Mouse (Mus musculus) lung, postnatal 0 days (tissue): ENCODE results near the gene Cpm. TPM values are rescaled to one million over a fixed set of nuclear protein-coding genes. Genes with fewer than 3 reads are reported as not detected.
"Not testable (repeated sequence)": the region's sequence is repeated elsewhere in the genome, so short reads cannot be mapped to it uniquely, and the experiment has no call there.

Experiments used
- ATAC-seq: fragments of 200-750 bp; cut with Nextera tagmentation; 2 replicates; pipeline ENCODE4 v1.8.0; 2017; ENCODE audit warnings: moderate library complexity
- DNase-seq: peaks from one replicate; pipeline ENCODE4 v3.0.0-alpha.2; 2016; ENCODE audit warnings: low spot score
- H3K27ac ChIP-seq: fragments of 300-500 bp; sonication (generic); 2 replicates; pipeline ENCODE4 v1.5.1; 2014; ENCODE audit warnings: antibody characterized with exemption, mild to moderate bottlenecking, low read length, mixed read lengths
- H3K27me3 ChIP-seq: fragments of 300-500 bp; sonication (generic); replicated peaks from 2 replicates; pipeline ENCODE4 v1.6.1; 2014; ENCODE audit warnings: low read length, mixed read lengths; ENCODE audit not compliant: insufficient read depth
- H3K36me3 ChIP-seq: fragments of 300-500 bp; sonication (generic); 2 replicates; pipeline ENCODE4 v1.6.1; 2014; ENCODE audit warnings: low read length, mixed read lengths; ENCODE audit not compliant: insufficient read depth
- H3K4me1 ChIP-seq: fragments of 300-500 bp; sonication (generic); 2 replicates; pipeline ENCODE4 v1.6.1; 2014; ENCODE audit warnings: antibody characterized with exemption, low read depth, low read length, mixed read lengths; ENCODE audit not compliant: insufficient read depth
- H3K4me2 ChIP-seq: fragments of 300-500 bp; sonication (generic); replicated peaks from 2 replicates; pipeline ENCODE4 v1.6.1; 2014; ENCODE audit warnings: low read depth, mild to moderate bottlenecking, low read length, moderate library complexity, mixed read lengths
- H3K4me3 ChIP-seq: fragments of 300-500 bp; sonication (generic); 2 replicates; pipeline ENCODE4 v1.5.1; 2014; ENCODE audit warnings: low read depth, low read length
- H3K9ac ChIP-seq: fragments of 300-500 bp; sonication (generic); replicated peaks from 2 replicates; pipeline ENCODE4 v1.6.1; 2014; ENCODE audit warnings: low read depth, mild to moderate bottlenecking
- H3K9me3 ChIP-seq: fragments of 300-500 bp; sonication (generic); 2 replicates; pipeline ENCODE4 v1.6.1; 2016; ENCODE audit warnings: low read length, mixed read lengths
- CTCF ChIP-seq: IDR thresholded peaks from 2 replicates; pipeline ENCODE4 v1.5.1; 2016; ENCODE audit warnings: antibody characterized with exemption, mild to moderate bottlenecking
- EP300 ChIP-seq: IDR thresholded peaks from 2 replicates; pipeline ENCODE4 v1.6.1; 2016; ENCODE audit warnings: antibody characterized with exemption, mild to moderate bottlenecking, control low read depth
- WGBS: fragments of 180-500 bp; shearing (Covaris S2); extraction: QIAGEN DNeasy Blood & Tissue Kit; methylation state at CpG from one replicate; pipeline ENCODE4 v1.1.7; 2014; 5-methylcytosine and 5-hydroxymethylcytosine counted together
- polyA plus RNA-seq: library from polyadenylated mRNA; unstranded; fragments of >200 nt; fragmentation: Nextera tagmentation; extraction: Ambion mirVana; gene quantifications from 2 replicates; pipeline ENCODE4 v1.2.1, GENCODE M21; 2015

The Cpm gene
- polyA plus RNA-seq, 1 experiment from 2014 or later, result 250 TPM

GRCm38 (mm10) chr10:117596165-117596735, 33.0 kb upstream of the Cpm start:
- Histone ChIP-seq H3K4me3 (no peak overlapping the region), H3K4me1 (no peaks in the 10 kb centered on the region), H3K27ac (no peak overlapping the region), H3K9ac (no peak overlapping the region), H3K4me2 (no peak overlapping the region), H3K27me3 (no peaks in the 10 kb centered on the region), H3K9me3 (no peaks in the 10 kb centered on the region), H3K36me3 (no peaks in the 10 kb centered on the region)
- DNase-seq (no peak), ATAC-seq (no peak)
- 65% methylated on average over 9 of the region's 9 CpGs for WGBS
- TF ChIP-seq CTCF, result no peak
- TF ChIP-seq EP300, result no peak

GRCm38 (mm10) chr10:117596771-117597324, 32.5 kb upstream of the Cpm start:
- WGBS, result 53% methylated on average over 5 of the region's 5 CpGs
- ATAC-seq, result no peak
- H3K27ac ChIP-seq, result no peak overlapping the region

GRCm38 (mm10) chr10:117597371-117598265, 31.7 kb upstream of the Cpm start:
- H3K9me3 ChIP-seq, H3K9ac ChIP-seq, H3K4me3 ChIP-seq, H3K36me3 ChIP-seq, DNase-seq, H3K27ac ChIP-seq, H3K4me2 ChIP-seq, H3K4me1 ChIP-seq, H3K27me3 ChIP-seq, ATAC-seq: not testable (repeated sequence)
- WGBS, result 82% methylated on average over 16 of the region's 16 CpGs

More at GRCm38 (mm10) chr10:117596771-117597324, 32.5 kb upstream of the Cpm start:
- TF ChIP-seq EP300 (no peak), CTCF (no peak)
- Histone ChIP-seq H3K4me2 (no peak overlapping the region), H3K4me1 (no peaks in the 10 kb centered on the region), H3K4me3 (no peak overlapping the region), H3K27me3 (no peaks in the 10 kb centered on the region), H3K9ac (no peak overlapping the region), H3K9me3 (no peaks in the 10 kb centered on the region), H3K36me3 (no peaks in the 10 kb centered on the region)
- DNase-seq, result no peak

GRCm38 (mm10) chr10:117598266-117598950, 30.9 kb upstream of the Cpm start:
- Histone ChIP-seq H3K36me3 (no peaks in the 10 kb centered on the region), H3K9me3 (no peaks in the 10 kb centered on the region), H3K27ac (no peak overlapping the region), H3K4me3 (no peak overlapping the region), H3K4me2 (no peak overlapping the region), H3K9ac (no peak overlapping the region), H3K4me1 (no peaks in the 10 kb centered on the region), H3K27me3 (no peaks in the 10 kb centered on the region)
- 85% methylated on average over 10 of the region's 10 CpGs for WGBS
- ATAC-seq, result no peak
- no peak for TF ChIP-seq EP300
- TF ChIP-seq CTCF, result no peak
- DNase-seq, result no peak

DNA sequence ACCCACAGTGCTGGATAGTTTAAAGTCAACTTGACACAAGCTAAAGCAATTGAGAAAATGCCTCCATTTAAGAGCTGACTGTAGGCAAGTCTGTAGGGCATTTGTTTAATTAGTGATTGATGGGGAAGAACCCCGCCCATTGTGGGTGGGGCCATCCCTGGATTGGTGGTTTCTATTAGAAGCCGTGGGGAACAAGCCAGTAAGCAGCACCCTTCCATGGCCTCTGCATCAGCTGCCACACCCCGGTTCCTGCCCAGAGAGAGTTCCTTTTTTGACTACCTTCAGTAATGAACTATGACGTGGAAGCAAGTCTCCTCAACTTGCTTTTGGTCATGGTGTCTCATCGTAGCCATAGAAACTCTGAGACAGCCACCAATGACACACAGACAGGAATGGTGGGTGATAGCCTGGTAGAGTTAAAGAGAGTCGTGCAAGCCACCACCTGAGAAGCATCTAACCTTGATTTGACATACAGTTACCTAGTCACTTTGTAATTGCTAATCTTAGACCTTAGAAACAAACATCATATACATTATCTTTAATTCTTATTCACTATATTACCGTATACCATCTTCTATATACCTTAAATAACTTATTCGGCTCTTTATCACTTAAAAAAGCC, 30.2 kb upstream of the Cpm start:
- DNase-seq, H3K9ac ChIP-seq, H3K36me3 ChIP-seq, ATAC-seq, H3K27ac ChIP-seq, H3K4me1 ChIP-seq, H3K4me2 ChIP-seq, H3K9me3 ChIP-seq, H3K4me3 ChIP-seq, H3K27me3 ChIP-seq: not testable (repeated sequence)
- WGBS, result 86% methylated on average over 8 of the region's 8 CpGs
